Mouse (Mus musculus) kidney, embryonic 15.5 days (tissue): ENCODE results near the gene P2ry10b. TPM values are rescaled to one million over a fixed set of nuclear protein-coding genes. Genes with fewer than 3 reads are reported as not detected.

Experiments used
- ATAC-seq: fragments of 200-750 bp; cut with Nextera tagmentation; replicated peaks from 2 replicates; pipeline ENCODE4 v1.8.0; 2017; ENCODE audit warnings: moderate TSS enrichment; ENCODE audit not compliant: low FRiP score
- H3K27ac ChIP-seq: fragments of 300-500 bp; sonication (generic); 2 replicates; pipeline ENCODE4 v1.5.1; 2015; ENCODE audit warnings: mild to moderate bottlenecking, inconsistent platforms
- H3K27me3 ChIP-seq: fragments of 300-500 bp; sonication (generic); 2 replicates; pipeline ENCODE4 v1.6.1; 2015; ENCODE audit warnings: inconsistent platforms
- H3K36me3 ChIP-seq: fragments of 300-500 bp; sonication (generic); 2 replicates; pipeline ENCODE4 v1.6.1; 2015; ENCODE audit warnings: inconsistent platforms
- H3K4me1 ChIP-seq: fragments of 300-500 bp; sonication (generic); 2 replicates; pipeline ENCODE4 v1.6.1; 2015; ENCODE audit warnings: inconsistent platforms
- H3K4me2 ChIP-seq: fragments of 300-500 bp; sonication (generic); 2 replicates; pipeline ENCODE4 v1.6.1; 2015; ENCODE audit warnings: moderate library complexity, mild to moderate bottlenecking, inconsistent platforms
- H3K4me3 ChIP-seq: fragments of 300-500 bp; sonication (generic); replicated peaks from 2 replicates; pipeline ENCODE4 v1.5.1; 2015; ENCODE audit warnings: mild to moderate bottlenecking, inconsistent platforms
- H3K9ac ChIP-seq: fragments of 300-500 bp; sonication (generic); 2 replicates; pipeline ENCODE4 v1.6.1; 2015; ENCODE audit warnings: mild to moderate bottlenecking, inconsistent platforms
- H3K9me3 ChIP-seq: fragments of 300-500 bp; sonication (generic); replicated peaks from 2 replicates; pipeline ENCODE4 v1.6.1; 2016; ENCODE audit warnings: inconsistent platforms
- WGBS: fragments of 180-500 bp; shearing (Covaris S2); methylation state at CpG from one replicate; pipeline ENCODE4 v1.1.7; 2015; ENCODE audit warnings: mixed read lengths; 5-methylcytosine and 5-hydroxymethylcytosine counted together
- polyA plus RNA-seq: library from polyadenylated mRNA; unstranded; fragments of >200 nt; fragmentation: Nextera tagmentation; extraction: Ambion mirVana; gene quantifications from 2 replicates; pipeline ENCODE4 v1.2.1, GENCODE M21; 2015

Gene P2ry10b
- polyA plus RNA-seq, 1 experiment from 2014 or later = 0.74 TPM

GRCm38 (mm10) chrX:107178742-107179141 lies 30.0 kb downstream of the P2ry10b start:
- Histone ChIP-seq H3K27me3 (no peaks in the 10 kb centered on the region), H3K9ac (no peak overlapping the region), H3K4me1 (no peaks in the 10 kb centered on the region), H3K36me3 (no peaks in the 10 kb centered on the region), H3K27ac (no peak overlapping the region), H3K4me2 (no peak overlapping the region), H3K4me3 (no peak overlapping the region), H3K9me3 (no peaks in the 10 kb centered on the region)
- 48% methylated on average over 1 of the region's 1 CpGs for WGBS
- no peak for ATAC-seq

- Histone ChIP-seq H3K27me3 (0 out of 2 replicates have a peak, but pooled peaks cover 6% of the 10 kb centered on the region), H3K9me3 (no peaks in the 10 kb centered on the region), H3K27ac (no peak overlapping the region), H3K4me3 (no peak overlapping the region), H3K4me2 (no peak overlapping the region), H3K4me1 (no peaks in the 10 kb centered on the region), H3K36me3 (no peaks in the 10 kb centered on the region), H3K9ac (no peak overlapping the region)
- ATAC-seq = no peak
- WGBS = 80% methylated on average over 2 of the region's 2 CpGs
These were observed 68.9 kb downstream of the P2ry10b start for GRCm38 (mm10) chrX:107217577-107218090.

Other genes starting within 250 kb of the P2ry10b start
- gene Lpar4, start 228.3 kb upstream of the P2ry10b start, polyA plus RNA-seq = 15.3 and 16.6 TPM in 2 replicates
- 0.09 TPM in 1 of 2 replicates, not detected in the other for gene P2ry10, start 60.4 kb upstream of the P2ry10b start, polyA plus RNA-seq
- 0.08 TPM in 1 of 2 replicates, not detected in the other for gene Gpr174, start 107.0 kb downstream of the P2ry10b start, polyA plus RNA-seq